Mouse (Mus musculus) liver, embryonic 14.5 days (tissue): ENCODE results near the gene Col18a1.

Experiments used
- CTCF ChIP-seq: IDR thresholded peaks from 2 replicates; pipeline ENCODE4 v1.5.1; 2016; ENCODE audit warnings: antibody characterized with exemption, low read depth, control low read depth
- EP300 ChIP-seq: IDR thresholded peaks from 2 replicates; pipeline ENCODE4 v1.6.1; 2016; ENCODE audit warnings: antibody characterized with exemption, low read depth

GRCm38 (mm10) chr10:77097006-77097889 is 69.1 kb downstream of the Col18a1 start:
- TF ChIP-seq CTCF (no peak), EP300 (no peak)
